Mouse (Mus musculus): Measurements from ENCODE around the gene Olfr136.

Olfr136 gene

GRCm38 (mm10) chr17:38329531-38329930 lies at the start of gene Olfr136:
TSS of gene Olfr136 (plus strand) at chr17:38329831.
- in situ Hi-C loops (cut with MboI; ENCODE audit: low sequenced_read_pairs): no loop called here

- in situ Hi-C loops (cut with MboI; ENCODE audit: low sequenced_read_pairs): no loop called here
These were observed 22.2 kb upstream of the Olfr136 start, which contains the start of gene Olfr137 for GRCm38 (mm10) chr17:38307470-38307869. TSS of gene Olfr137 (minus strand) at chr17:38307570.

Measured in CH12F3 (cell line).